Comparison of ENCODE assay signal across 8 mouse cellular contexts in the genomic region with DNA sequence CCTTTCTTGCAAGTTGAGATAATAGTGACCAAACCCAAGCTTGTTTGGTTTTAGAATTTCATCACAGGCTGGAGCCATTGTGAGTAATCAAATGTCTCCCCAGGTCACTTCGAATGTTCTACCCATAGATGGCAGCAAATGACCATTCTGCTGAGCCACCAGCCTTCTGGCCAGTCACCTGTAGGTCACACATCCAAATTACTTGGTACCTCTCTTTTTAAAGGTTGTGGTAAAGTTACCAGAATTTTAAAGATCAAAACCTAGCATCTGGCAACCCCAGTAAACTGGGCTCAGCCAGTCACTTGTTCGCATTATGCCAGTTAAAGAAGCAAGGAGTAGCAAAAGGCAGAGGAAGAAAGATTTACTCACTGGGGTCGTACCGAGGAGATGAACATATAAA. TPM values are rescaled to one million over a fixed set of nuclear protein-coding genes. Genes with fewer than 3 reads are reported as not detected.
DNase-seq lines count a peak whose midpoint lies in the region; ATAC-seq and TF ChIP-seq lines count a peak whose summit lies in the region.

No protein-coding gene starts in this region.

- no peak overlapping the region for H3K4me2 ChIP-seq in forebrain, embryonic 15.5 days (replicated peaks)
- H3K4me2 ChIP-seq in stomach, postnatal 0 days (replicated peaks; ENCODE audit: low read depth), result no peak overlapping the region

- WGBS in forebrain, embryonic 10.5 days, result 62% methylated on average over 4 of the region's 4 CpGs
- 63% methylated on average over 4 of the region's 4 CpGs for WGBS in forebrain, embryonic 15.5 days
- 66% methylated on average over 4 of the region's 4 CpGs for WGBS in lung, adult 2 months
- WGBS in stomach, postnatal 0 days, result 60% methylated on average over 4 of the region's 4 CpGs

- TF ChIP-seq EP300 in stomach, postnatal 0 days (optimal IDR thresholded peaks at IDR 0.05), result no peak

- ATAC-seq in forebrain, embryonic 15.5 days (replicated peaks), result no peak
- ATAC-seq in stomach, postnatal 0 days (ENCODE audit: low FRiP score, low TSS enrichment), result 0 out of 2 replicates have a peak, but pooled peaks have one; percentile 47

- no peak overlapping the region for H3K4me3 ChIP-seq in forebrain, embryonic 10.5 days
- no peak overlapping the region for H3K4me3 ChIP-seq in forebrain, embryonic 15.5 days
- no peak overlapping the region for H3K4me3 ChIP-seq in lung, adult 2 months (replicated peaks; ENCODE audit: extremely low read depth, low read depth, low read length)
- no peak overlapping the region for H3K4me3 ChIP-seq in stomach, postnatal 0 days (ENCODE audit: low read depth, low read length)

- no peaks in the 10 kb centered on the region for H3K9me3 ChIP-seq in forebrain, embryonic 10.5 days
- H3K9me3 ChIP-seq in forebrain, embryonic 15.5 days, result no peaks in the 10 kb centered on the region
- H3K9me3 ChIP-seq in stomach, postnatal 0 days (ENCODE audit: control insufficient read depth, low read length), result no peaks in the 10 kb centered on the region

- peaks cover 9% of the 10 kb centered on the region for H3K4me1 ChIP-seq in forebrain, embryonic 10.5 days
- H3K4me1 ChIP-seq in forebrain, embryonic 15.5 days, result peaks cover 15% of the 10 kb centered on the region
- no peaks in the 10 kb centered on the region for H3K4me1 ChIP-seq in lung, adult 2 months (ENCODE audit: control insufficient read depth, insufficient read depth, low read length)
- H3K4me1 ChIP-seq in stomach, postnatal 0 days (replicated peaks; ENCODE audit: control insufficient read depth, insufficient read depth), result no peaks in the 10 kb centered on the region

- TF ChIP-seq POLR2A in lung, adult 2 months (IDR thresholded peaks at IDR 0.05; ENCODE audit: borderline replicate concordance, extremely low read depth, low read depth, low read length), result no peak

- TF ChIP-seq CTCF in lung, adult 2 months (IDR thresholded peaks at IDR 0.05; ENCODE audit: insufficient read depth, low read length), result peak; percentile 84
- peak; percentile 96 for TF ChIP-seq CTCF in stomach, postnatal 0 days (IDR thresholded peaks at IDR 0.05; ENCODE audit: low read depth)

- no peak overlapping the region for H3K27ac ChIP-seq in forebrain, embryonic 10.5 days
- H3K27ac ChIP-seq in forebrain, embryonic 15.5 days (replicated peaks), result no peak overlapping the region
- no peak overlapping the region for H3K27ac ChIP-seq in stomach, postnatal 0 days (replicated peaks)

- DNase-seq in forebrain, embryonic 10.5 days (ENCODE audit: extremely low spot score, low spot score), result peak; percentile 45
- DNase-seq in right cerebral cortex, adult 18-20 months, result peak; percentile 39
- no peak for DNase-seq in right cerebral cortex, postnatal 14 days
- peak; percentile 73 for DNase-seq in cerebellum, adult 11-12 months
- peak; percentile 23 to 47 for DNase-seq in heart, adult 9 months (ENCODE audit: low spot score in 2 of 2)
- peak; percentile 18 for DNase-seq in lung, adult 2 months
- peak; percentile 49 for DNase-seq in stomach, postnatal 0 days (ENCODE audit: low spot score)

- 0 out of 2 replicates have a peak, but pooled peaks cover 10% of the 10 kb centered on the region for H3K27me3 ChIP-seq in forebrain, embryonic 10.5 days (ENCODE audit: poor library complexity, severe bottlenecking)
- no peaks in the 10 kb centered on the region for H3K27me3 ChIP-seq in forebrain, embryonic 15.5 days
- no peaks in the 10 kb centered on the region for H3K27me3 ChIP-seq in stomach, postnatal 0 days (ENCODE audit: control insufficient read depth, insufficient read depth, low read length)

- H3K36me3 ChIP-seq in forebrain, embryonic 10.5 days (replicated peaks), result no peaks in the 10 kb centered on the region
- no peaks in the 10 kb centered on the region for H3K36me3 ChIP-seq in forebrain, embryonic 15.5 days
- no peaks in the 10 kb centered on the region for H3K36me3 ChIP-seq in stomach, postnatal 0 days (ENCODE audit: control insufficient read depth, insufficient read depth, low read length)

- no peak overlapping the region for H3K9ac ChIP-seq in forebrain, embryonic 15.5 days (replicated peaks)
- no peak overlapping the region for H3K9ac ChIP-seq in stomach, postnatal 0 days (ENCODE audit: low read length)

RNA-seq across cellular contexts. Expression of a gene that starts 19.6 kb away (rescaled TPM):
- 6.6 and 6.7 TPM in 2 replicates for polyA plus RNA-seq in forebrain, embryonic 10.5 days (2016; fragmentation: Nextera tagmentation; extraction: Ambion mirVana)
- polyA plus RNA-seq in forebrain, embryonic 15.5 days (2015; fragmentation: Nextera tagmentation; extraction: Ambion mirVana), result 47.8 and 50.8 TPM in 2 replicates
- polyA plus RNA-seq in lung, adult 2 months (2012; rRNA removed), result 0.07 TPM in 1 of 2 replicates, not detected in the other
- 0.33 and 0.38 TPM in 2 replicates for polyA plus RNA-seq in stomach, postnatal 0 days (2015; fragmentation: Nextera tagmentation; extraction: Ambion mirVana)

RNA-seq across cellular contexts. Expression of a gene that starts 35.9 kb away (rescaled TPM):
- 10.1 and 10.5 TPM in 2 replicates for polyA plus RNA-seq in forebrain, embryonic 10.5 days (2016; fragmentation: Nextera tagmentation; extraction: Ambion mirVana)
- polyA plus RNA-seq in forebrain, embryonic 15.5 days (2015; fragmentation: Nextera tagmentation; extraction: Ambion mirVana), result 7.5 and 8.6 TPM in 2 replicates
- polyA plus RNA-seq in lung, adult 2 months (2012; rRNA removed), result 23.2 and 24.3 TPM in 2 replicates
- polyA plus RNA-seq in stomach, postnatal 0 days (2015; fragmentation: Nextera tagmentation; extraction: Ambion mirVana), result 15.6 and 18.5 TPM in 2 replicates
